Mouse (Mus musculus): ENCODE measurements around the gene Cstf1. TPM values are rescaled to one million over a fixed set of nuclear protein-coding genes. Genes with fewer than 3 reads are reported as not detected.

Cstf1 gene
- total and polyA plus RNA-seq, 2 experiments: 10.9 to 30.8 TPM

DNA sequence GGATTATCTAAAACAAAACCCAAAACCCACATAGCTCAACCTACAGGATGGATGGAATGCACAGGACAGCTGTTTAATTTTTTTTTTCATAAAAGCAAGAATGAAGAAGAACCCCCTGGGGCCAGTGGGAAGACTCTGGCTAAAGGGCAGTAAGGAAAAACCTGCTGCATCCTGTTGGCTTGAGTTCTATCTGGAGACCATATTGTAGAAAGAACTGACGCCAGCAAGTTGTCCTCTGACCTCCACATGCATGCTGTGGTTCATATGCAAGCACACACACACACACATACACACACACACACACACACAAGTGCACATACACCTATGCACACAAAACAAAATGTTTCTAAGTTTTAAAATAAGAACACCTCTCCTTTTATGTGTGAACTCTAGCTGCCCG is 40.2 kb downstream of the Cstf1 start:
- Histone ChIP-seq H3K79me2 (ENCODE audit: control insufficient read depth, insufficient read depth, low read length) (no peaks in the 10 kb centered on the region), H3K4me1 (ENCODE audit: control insufficient read depth, insufficient read depth, low read length) (no peaks in the 10 kb centered on the region), H3K36me3 (ENCODE audit: control insufficient read depth, insufficient read depth, low read length) (no peaks in the 10 kb centered on the region), H3K27ac (replicated peaks; ENCODE audit: insufficient read depth, low read depth, low read length) (no peak overlapping the region), H3K9ac (ENCODE audit: low read depth, low read length) (no peak overlapping the region), H3K27me3 (ENCODE audit: control insufficient read depth, insufficient read depth, low read length) (no peaks in the 10 kb centered on the region), H3K4me3 (ENCODE audit: insufficient read depth, low read depth, low read length) (no peak overlapping the region)
- TF ChIP-seq POLR2A (IDR thresholded peaks at IDR 0.05; ENCODE audit: extremely low read depth, insufficient read depth, low read length) (no peak), CTCF (IDR thresholded peaks at IDR 0.05; ENCODE audit: low read depth, low read length) (no peak)
- WGBS: 87% methylated on average over 2 of the region's 2 CpGs
- no peak for DNase-seq (ENCODE audit: extremely low read depth, low read depth, low spot score)

DNA sequence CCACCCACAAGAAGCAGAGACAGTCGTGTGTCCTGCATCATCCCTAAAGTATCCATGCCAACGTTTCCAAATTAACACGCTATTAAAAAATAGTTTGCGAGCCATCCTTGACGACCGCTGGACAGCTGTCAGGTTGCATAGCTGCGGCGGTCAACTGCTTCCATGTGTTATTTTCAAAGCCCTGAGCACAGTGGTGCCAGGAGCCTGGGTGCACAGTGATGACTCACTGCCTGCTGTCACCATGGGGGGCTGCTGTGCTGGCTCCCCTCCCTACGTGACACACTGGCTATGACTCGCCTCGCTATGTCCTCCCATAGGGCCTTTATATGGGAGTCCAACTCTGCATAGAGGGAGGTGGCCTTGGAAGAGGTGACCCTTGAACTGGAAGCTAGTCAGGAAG is 40.6 kb downstream of the Cstf1 start:
- WGBS: 87% methylated on average over 11 of the region's 11 CpGs
- Histone ChIP-seq H3K27me3 (ENCODE audit: control insufficient read depth, insufficient read depth, low read length) (no peaks in the 10 kb centered on the region), H3K36me3 (ENCODE audit: control insufficient read depth, insufficient read depth, low read length) (no peaks in the 10 kb centered on the region), H3K79me2 (ENCODE audit: control insufficient read depth, insufficient read depth, low read length) (no peaks in the 10 kb centered on the region), H3K9ac (ENCODE audit: low read depth, low read length) (no peak overlapping the region), H3K4me3 (ENCODE audit: insufficient read depth, low read depth, low read length) (no peak overlapping the region), H3K27ac (replicated peaks; ENCODE audit: insufficient read depth, low read depth, low read length) (no peak overlapping the region), H3K4me1 (ENCODE audit: control insufficient read depth, insufficient read depth, low read length) (no peaks in the 10 kb centered on the region)
- no peak for DNase-seq (ENCODE audit: extremely low read depth, low read depth, low spot score)
- no peak for TF ChIP-seq CTCF (IDR thresholded peaks at IDR 0.05; ENCODE audit: low read depth, low read length)
- no peak for TF ChIP-seq POLR2A (IDR thresholded peaks at IDR 0.05; ENCODE audit: extremely low read depth, insufficient read depth, low read length)

DNA sequence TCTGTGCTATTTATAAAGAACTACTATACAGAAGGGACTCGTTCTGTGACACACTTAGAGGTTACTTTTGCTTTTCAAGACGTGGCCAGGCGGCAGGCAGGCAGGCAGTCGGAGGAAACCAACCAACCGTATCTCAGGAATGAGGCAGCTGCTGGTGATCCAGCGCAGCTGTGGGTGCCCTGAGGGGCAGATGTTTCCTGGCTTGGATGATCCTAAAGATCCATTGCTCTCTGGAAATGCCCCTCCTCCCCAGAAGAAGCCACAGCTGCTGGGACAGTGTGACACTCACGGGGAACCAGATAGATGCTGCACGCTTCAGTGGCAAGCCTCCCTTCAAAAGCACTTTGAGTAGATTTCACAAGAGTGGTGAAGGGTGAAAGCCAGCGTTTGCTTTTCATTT is 42.0 kb downstream of the Cstf1 start:
- Histone ChIP-seq H3K36me3 (ENCODE audit: control insufficient read depth, insufficient read depth, low read length) (no peaks in the 10 kb centered on the region), H3K4me3 (ENCODE audit: insufficient read depth, low read depth, low read length) (no peak overlapping the region), H3K79me2 (ENCODE audit: control insufficient read depth, insufficient read depth, low read length) (no peaks in the 10 kb centered on the region), H3K4me1 (ENCODE audit: control insufficient read depth, insufficient read depth, low read length) (no peaks in the 10 kb centered on the region), H3K9ac (ENCODE audit: low read depth, low read length) (no peak overlapping the region), H3K27ac (replicated peaks; ENCODE audit: insufficient read depth, low read depth, low read length) (no peak overlapping the region), H3K27me3 (ENCODE audit: control insufficient read depth, insufficient read depth, low read length) (no peaks in the 10 kb centered on the region)
- 33% methylated on average over 9 of the region's 9 CpGs for WGBS
- no peak for DNase-seq (ENCODE audit: extremely low read depth, low read depth, low spot score)
- TF ChIP-seq CTCF (IDR thresholded peaks at IDR 0.05; ENCODE audit: low read depth, low read length): no peak
- TF ChIP-seq POLR2A (IDR thresholded peaks at IDR 0.05; ENCODE audit: extremely low read depth, insufficient read depth, low read length): no peak

DNA sequence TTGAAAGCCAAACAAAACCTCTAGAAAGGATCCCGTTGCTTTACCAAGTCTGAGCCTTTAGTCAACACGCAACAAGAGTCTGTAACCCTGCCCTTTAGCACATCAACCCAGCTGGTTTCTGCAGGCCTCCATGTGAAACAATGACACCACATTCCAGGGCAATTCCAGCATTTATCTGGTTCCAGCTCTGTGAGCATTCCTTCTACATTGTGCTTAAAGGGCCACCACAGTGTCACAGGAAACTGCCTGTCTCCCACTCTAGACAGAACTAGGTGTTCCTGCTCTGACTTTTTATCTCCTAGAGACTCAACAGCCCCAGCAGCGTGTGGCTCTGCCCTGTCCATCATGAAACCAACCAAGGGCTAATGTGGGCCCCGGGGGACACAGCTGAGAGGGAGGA is 42.8 kb downstream of the Cstf1 start:
- Histone ChIP-seq H3K9ac (ENCODE audit: low read depth, low read length) (no peak overlapping the region), H3K27me3 (ENCODE audit: control insufficient read depth, insufficient read depth, low read length) (no peaks in the 10 kb centered on the region), H3K36me3 (ENCODE audit: control insufficient read depth, insufficient read depth, low read length) (no peaks in the 10 kb centered on the region), H3K4me3 (ENCODE audit: insufficient read depth, low read depth, low read length) (no peak overlapping the region), H3K79me2 (ENCODE audit: control insufficient read depth, insufficient read depth, low read length) (no peaks in the 10 kb centered on the region), H3K27ac (replicated peaks; ENCODE audit: insufficient read depth, low read depth, low read length) (no peak overlapping the region), H3K4me1 (ENCODE audit: control insufficient read depth, insufficient read depth, low read length) (no peaks in the 10 kb centered on the region)
- 40% methylated on average over 4 of the region's 4 CpGs for WGBS
- DNase-seq (ENCODE audit: extremely low read depth, low read depth, low spot score): no peak
- no peak for TF ChIP-seq CTCF (IDR thresholded peaks at IDR 0.05; ENCODE audit: low read depth, low read length)
- TF ChIP-seq POLR2A (IDR thresholded peaks at IDR 0.05; ENCODE audit: extremely low read depth, insufficient read depth, low read length): no peak

DNA sequence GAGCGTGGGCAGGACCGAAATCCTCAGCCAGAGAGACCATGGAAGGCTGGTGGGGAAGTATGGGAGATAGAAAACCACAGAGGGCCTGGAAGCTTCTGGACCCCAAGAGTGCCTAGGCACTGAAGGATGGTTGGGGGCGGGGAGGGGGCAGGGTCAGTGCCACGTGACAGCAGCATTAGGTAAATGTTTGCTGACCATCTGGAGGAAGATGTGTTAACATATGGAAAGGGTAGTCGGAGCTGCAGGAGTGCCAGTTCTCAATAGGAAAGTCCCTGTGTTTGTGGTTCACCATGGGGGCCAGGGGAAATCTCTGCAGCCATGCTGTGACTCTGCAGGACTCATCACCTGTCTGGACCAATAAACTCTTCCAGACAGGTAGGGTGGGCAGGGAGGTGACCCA is 43.4 kb downstream of the Cstf1 start:
- TF ChIP-seq POLR2A (IDR thresholded peaks at IDR 0.05; ENCODE audit: extremely low read depth, insufficient read depth, low read length) (no peak), CTCF (IDR thresholded peaks at IDR 0.05; ENCODE audit: low read depth, low read length) (no peak)
- Histone ChIP-seq H3K4me3 (ENCODE audit: insufficient read depth, low read depth, low read length) (no peak overlapping the region), H3K27me3 (ENCODE audit: control insufficient read depth, insufficient read depth, low read length) (no peaks in the 10 kb centered on the region), H3K9ac (ENCODE audit: low read depth, low read length) (no peak overlapping the region), H3K27ac (replicated peaks; ENCODE audit: insufficient read depth, low read depth, low read length) (no peak overlapping the region), H3K36me3 (ENCODE audit: control insufficient read depth, insufficient read depth, low read length) (no peaks in the 10 kb centered on the region), H3K79me2 (ENCODE audit: control insufficient read depth, insufficient read depth, low read length) (no peaks in the 10 kb centered on the region), H3K4me1 (ENCODE audit: control insufficient read depth, insufficient read depth, low read length) (no peaks in the 10 kb centered on the region)
- 74% methylated on average over 5 of the region's 5 CpGs for WGBS
- no peak for DNase-seq (ENCODE audit: extremely low read depth, low read depth, low spot score)

DNA sequence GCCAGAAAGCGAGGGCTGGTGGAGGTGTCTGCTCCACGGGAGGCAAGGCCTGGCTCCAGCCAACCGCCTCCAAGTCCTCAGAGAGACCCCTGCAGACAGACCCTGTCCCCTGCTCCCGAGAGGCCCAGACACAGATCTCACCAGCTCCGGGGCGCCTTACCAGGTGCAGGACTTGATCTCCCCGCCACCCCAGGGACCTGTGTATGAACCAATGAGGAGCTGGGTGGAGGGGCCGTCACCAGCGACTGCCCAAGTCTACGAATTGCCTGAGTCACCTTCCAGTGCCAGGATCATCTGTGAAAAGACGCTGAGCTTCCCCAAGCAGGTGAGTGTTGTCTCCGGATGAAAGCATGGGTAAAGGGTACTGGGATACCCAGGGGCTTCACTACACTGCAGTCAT is 45.7 kb downstream of the Cstf1 start:
- H3K9ac ChIP-seq (ENCODE audit: low read depth, low read length): no peak overlapping the region
- no peak overlapping the region for H3K27ac ChIP-seq (replicated peaks; ENCODE audit: insufficient read depth, low read depth, low read length)
- no peak overlapping the region for H3K4me3 ChIP-seq (ENCODE audit: insufficient read depth, low read depth, low read length)
- no peak for TF ChIP-seq CTCF (IDR thresholded peaks at IDR 0.05; ENCODE audit: low read depth, low read length)
- no peak for TF ChIP-seq POLR2A (IDR thresholded peaks at IDR 0.05; ENCODE audit: extremely low read depth, insufficient read depth, low read length)
- 69% methylated on average over 12 of the region's 12 CpGs for WGBS
- H3K36me3 ChIP-seq (ENCODE audit: control insufficient read depth, insufficient read depth, low read length): no peaks in the 10 kb centered on the region
- no peak for DNase-seq (ENCODE audit: extremely low read depth, low read depth, low spot score)
- H3K27me3 ChIP-seq (ENCODE audit: control insufficient read depth, insufficient read depth, low read length): no peaks in the 10 kb centered on the region
- no peaks in the 10 kb centered on the region for H3K4me1 ChIP-seq (ENCODE audit: control insufficient read depth, insufficient read depth, low read length)
- no peaks in the 10 kb centered on the region for H3K79me2 ChIP-seq (ENCODE audit: control insufficient read depth, insufficient read depth, low read length)

Measured in liver, adult 2 months (tissue).